Mouse (Mus musculus) ES-E14 (cell line): ENCODE results near the gene Ints14. TPM values are rescaled to one million over a fixed set of nuclear protein-coding genes. Genes with fewer than 3 reads are reported as not detected.

Experiments
- DNase-seq: peaks from one replicate; pipeline ENCODE4 v3.0.0-alpha.2; 2013; ENCODE audit warnings: low read depth, low spot score
- H3K27ac ChIP-seq: 2 replicates; pipeline ENCODE4 v1.5.1; 2012; ENCODE audit warnings: low read depth, mild to moderate bottlenecking, low read length, moderate library complexity, mixed read lengths; ENCODE audit not compliant: poor library complexity, insufficient read depth, severe bottlenecking
- H3K36me3 ChIP-seq: 2 replicates; pipeline ENCODE4 v1.6.1; 2012; ENCODE audit warnings: mild to moderate bottlenecking, low read length, moderate library complexity, mixed read lengths; ENCODE audit not compliant: control insufficient read depth, poor library complexity, insufficient read depth, severe bottlenecking
- H3K4me1 ChIP-seq, 2 experiments: fragments of 150-350 bp in 1 of 2; sonication (generic) in 1 of 2; 2 replicates each; pipeline ENCODE4 v1.6.1; 2012; ENCODE audit warnings: low read length in 2 of 2, mild to moderate bottlenecking in 1 of 2, mixed read lengths in 1 of 2; ENCODE audit not compliant: control insufficient read depth in 2 of 2, insufficient read depth in 2 of 2, poor library complexity in 1 of 2
- H3K4me3 ChIP-seq, 2 experiments: fragments of 150-350 bp in 1 of 2; sonication (generic) in 1 of 2; 2 replicates each; pipeline ENCODE4 v1.5.1; 2012; ENCODE audit warnings: low read length in 2 of 2, low read depth in 1 of 2, mild to moderate bottlenecking in 1 of 2, mixed read lengths in 1 of 2; ENCODE audit not compliant: insufficient read depth in 1 of 2, poor library complexity in 1 of 2, severe bottlenecking in 1 of 2
- H3K9ac ChIP-seq: 2 replicates; pipeline ENCODE4 v1.6.1; 2012; ENCODE audit warnings: low read depth, mild to moderate bottlenecking, low read length, mixed read lengths; ENCODE audit not compliant: poor library complexity, insufficient read depth, severe bottlenecking
- H3K9me3 ChIP-seq: fragments of 150-350 bp; sonication (generic); 2 replicates; pipeline ENCODE4 v1.6.1; 2012; ENCODE audit warnings: low read depth, mild to moderate bottlenecking, low read length; ENCODE audit not compliant: control insufficient read depth, insufficient read depth
- CHD2 ChIP-seq: IDR thresholded peaks from 2 replicates; pipeline ENCODE4 v1.6.1; 2014; ENCODE audit warnings: mild to moderate bottlenecking, low read depth, low read length, inconsistent platforms
- HCFC1 ChIP-seq: IDR thresholded peaks from 2 replicates; pipeline ENCODE4 v1.6.1; 2012; ENCODE audit warnings: low read length, inconsistent platforms, borderline replicate concordance; ENCODE audit not compliant: insufficient read depth
- MAFK ChIP-seq: IDR thresholded peaks from 2 replicates; pipeline ENCODE4 v1.6.1; 2014; ENCODE audit warnings: mild to moderate bottlenecking, low read depth, low read length, inconsistent platforms; ENCODE audit not compliant: insufficient read depth
- ZC3H11A ChIP-seq: IDR thresholded peaks from 2 replicates; pipeline ENCODE4 v1.6.1; 2012; ENCODE audit warnings: low read depth, mild to moderate bottlenecking, inconsistent platforms, low read length, borderline replicate concordance
- ZNF384 ChIP-seq: IDR thresholded peaks from 2 replicates; pipeline ENCODE4 v1.6.1; 2012; ENCODE audit warnings: low read depth, low read length, inconsistent platforms
- in situ Hi-C, 2 experiments: fragments of 600-800 bp; cut with MboI; formaldehyde crosslinking; loops; one replicate each; pipeline ENCODE4 v1.15.1; 2025; ENCODE audit warnings: low sequenced_read_pairs in 2 of 2, inconsistent platforms in 1 of 2; ENCODE audit not compliant: unreplicated experiment in 2 of 2
- total RNA-seq: library from RNA; depleted of rRNA; stranded (reverse); fragments of 300-350 nt; gene quantifications from 2 replicates; pipeline ENCODE4 v1.2.3, GENCODE M21; 2012

Ints14 gene
- total RNA-seq, 1 experiment: 35.9 TPM

DNA sequence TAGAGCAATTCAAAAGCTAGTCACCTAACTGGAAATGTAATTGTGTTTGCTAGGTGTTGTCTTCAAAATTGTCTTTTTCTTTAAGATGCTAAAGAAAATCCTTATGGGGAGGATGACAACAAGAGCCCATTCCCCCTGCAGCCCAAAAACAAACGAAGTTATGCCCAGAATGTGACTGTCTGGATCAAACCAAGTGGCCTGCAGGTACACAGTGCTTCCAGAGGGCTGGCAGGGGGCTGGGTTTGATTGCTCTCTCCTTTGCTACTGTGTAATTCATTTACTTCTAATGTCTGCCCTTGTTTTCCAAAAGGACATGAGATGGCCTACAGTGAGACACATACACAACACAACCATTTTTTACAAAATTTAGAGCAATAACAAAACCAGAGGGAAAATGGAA, 21.2 kb downstream of the Ints14 start:
- Histone ChIP-seq H3K9me3 (no peaks in the 10 kb centered on the region), H3K4me1 (peaks cover 0 to 5% of the 10 kb centered on the region in 2 experiments; a peak in 2 of 4 replicates), H3K36me3 (peaks cover 45% of the 10 kb centered on the region), H3K9ac (no peak overlapping the region), H3K27ac (no peak overlapping the region; the same call in 1 of the 2 replicates), H3K4me3 (no peak overlapping the region)
- TF ChIP-seq MAFK: no peak
- TF ChIP-seq CHD2: no peak
- no peak for TF ChIP-seq ZNF384
- TF ChIP-seq ZC3H11A: no peak
- in situ Hi-C loops: no loop called here
- DNase-seq: no peak

DNA sequence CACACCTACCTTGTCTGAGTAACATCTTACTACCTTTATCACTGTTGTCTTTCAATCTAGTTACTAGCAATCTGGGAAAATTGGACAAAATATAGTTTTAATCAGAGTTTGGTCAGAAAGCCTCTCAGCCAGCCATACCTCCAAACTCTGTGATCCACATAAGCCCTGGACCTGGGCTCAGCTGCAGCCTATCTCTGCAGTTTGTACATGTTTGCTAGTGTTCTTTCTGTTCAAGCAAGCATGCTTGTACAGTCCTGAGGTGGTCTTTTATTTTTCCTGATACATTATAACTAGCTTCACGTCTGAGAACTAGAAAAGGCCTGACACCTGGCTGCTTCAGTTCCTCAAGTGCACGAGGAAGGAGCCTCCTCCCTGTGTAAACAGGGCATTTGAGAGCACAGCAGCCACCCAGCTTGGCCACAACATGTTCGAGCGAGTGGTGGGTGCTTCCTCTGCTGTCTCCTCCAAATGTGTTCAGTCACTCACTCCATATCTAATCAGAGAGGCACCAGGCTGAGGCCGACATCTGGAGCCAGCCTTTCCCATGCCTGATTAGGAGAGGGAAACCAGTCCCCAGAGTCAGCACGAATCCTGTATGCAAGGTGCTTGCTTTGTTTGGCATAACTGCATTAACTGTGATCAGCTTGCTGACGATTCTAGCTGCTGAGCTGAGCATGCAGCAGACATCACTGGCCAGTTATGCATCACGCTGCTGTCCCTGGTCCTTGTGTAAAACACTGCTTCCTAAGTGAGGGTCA, 24.5 kb downstream of the Ints14 start:
- no peak for DNase-seq
- Histone ChIP-seq H3K27ac (no peak overlapping the region), H3K36me3 (peaks cover 37% of the 10 kb centered on the region), H3K4me1 (peaks cover 0 to 5% of the 10 kb centered on the region in 2 experiments; a peak in 2 of 4 replicates), H3K9me3 (no peaks in the 10 kb centered on the region), H3K4me3 (no peak overlapping the region), H3K9ac (no peak overlapping the region)
- TF ChIP-seq ZNF384 (no peak), MAFK (no peak), HCFC1 (no peak), ZC3H11A (no peak), CHD2 (no peak)
- in situ Hi-C loops: no loop called here

DNA sequence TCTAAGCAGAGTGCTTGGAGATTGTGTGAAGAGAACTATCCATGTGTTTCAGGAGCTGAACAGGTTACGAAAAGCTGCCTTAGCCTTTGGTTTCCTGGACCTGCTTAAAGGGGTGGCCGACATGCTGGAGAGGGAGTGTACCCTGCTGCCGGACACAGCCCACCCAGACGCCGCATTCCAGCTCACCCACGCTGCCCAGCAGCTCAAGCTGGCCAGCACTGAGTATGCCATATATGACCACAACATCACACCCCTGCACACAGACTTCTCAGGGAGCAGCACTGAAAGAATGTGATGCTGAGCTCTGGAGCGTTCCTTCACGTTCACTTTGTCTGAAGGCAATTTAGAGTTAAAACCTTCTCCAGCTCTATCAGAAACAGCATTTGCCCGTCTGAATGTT, 25.1 kb downstream of the Ints14 start:
- no peaks in the 10 kb centered on the region for H3K9me3 ChIP-seq
- no peak overlapping the region for H3K9ac ChIP-seq
- no peak for DNase-seq
- peaks cover 0 to 4% of the 10 kb centered on the region in 2 experiments; a peak in 2 of 4 replicates for H3K4me1 ChIP-seq
- TF ChIP-seq ZC3H11A (no peak), ZNF384 (no peak), HCFC1 (no peak), MAFK (no peak), CHD2 (no peak)
- in situ Hi-C loops: no loop called here
- H3K27ac ChIP-seq: peak overlapping the region; percentile 42; the same call in 1 of the 2 replicates
- H3K4me3 ChIP-seq: no peak overlapping the region
- peaks cover 33% of the 10 kb centered on the region for H3K36me3 ChIP-seq

DNA sequence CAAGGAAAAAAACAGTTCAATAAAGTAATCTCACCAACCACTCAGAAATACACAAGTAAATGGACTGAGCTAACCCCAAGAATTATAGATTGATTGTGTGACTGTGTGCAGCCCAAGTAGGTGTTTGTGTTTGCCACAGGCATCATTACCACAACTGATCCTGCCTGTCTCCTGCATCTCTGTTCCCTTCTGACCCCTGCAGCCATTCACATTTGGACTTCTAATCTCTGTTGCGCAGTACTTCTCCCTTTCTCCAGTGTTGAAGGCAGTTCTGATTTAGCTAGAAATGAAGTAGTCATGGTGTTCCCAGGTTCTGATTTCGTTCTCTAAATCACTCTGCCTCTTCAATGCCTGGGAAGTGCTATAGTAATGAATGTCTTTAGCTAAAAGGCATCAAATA, 26.9 kb downstream of the Ints14 start:
- in situ Hi-C loops: no loop called here
- Histone ChIP-seq H3K9me3 (no peaks in the 10 kb centered on the region), H3K4me1 (no peaks in the 10 kb centered on the region), H3K4me3 (no peak overlapping the region), H3K9ac (no peak overlapping the region), H3K27ac (no peak overlapping the region), H3K36me3 (peaks cover 27% of the 10 kb centered on the region)
- no peak for TF ChIP-seq CHD2
- no peak for TF ChIP-seq ZC3H11A
- no peak for TF ChIP-seq HCFC1
- TF ChIP-seq MAFK: no peak
- no peak for TF ChIP-seq ZNF384
- DNase-seq: no peak

DNA sequence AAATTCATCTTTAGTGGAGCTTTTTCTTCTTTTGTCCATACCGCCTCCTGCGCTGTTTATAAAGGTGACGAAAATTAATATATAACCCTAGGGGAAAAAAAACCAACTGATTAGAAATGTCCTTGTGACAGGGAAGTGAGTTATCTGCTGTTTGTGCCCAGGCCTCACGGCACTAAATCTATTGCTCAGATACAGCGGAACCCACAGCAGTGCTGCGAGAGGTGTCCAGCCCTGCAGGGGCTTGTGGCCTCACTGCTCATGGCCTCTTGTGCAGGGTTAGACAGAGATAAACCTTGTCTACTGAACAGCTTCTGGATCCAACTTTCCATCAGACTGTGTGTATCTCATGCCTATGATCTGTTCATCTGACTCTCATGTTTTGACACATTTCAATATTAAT, 27.7 kb downstream of the Ints14 start:
- in situ Hi-C loops: no loop called here
- H3K9ac ChIP-seq: no peak overlapping the region
- H3K4me1 ChIP-seq: no peaks in the 10 kb centered on the region
- no peak overlapping the region for H3K4me3 ChIP-seq
- no peak for TF ChIP-seq CHD2
- TF ChIP-seq MAFK: no peak
- TF ChIP-seq ZC3H11A: no peak
- no peak for TF ChIP-seq ZNF384
- TF ChIP-seq HCFC1: no peak
- H3K9me3 ChIP-seq: no peaks in the 10 kb centered on the region
- peaks cover 27% of the 10 kb centered on the region for H3K36me3 ChIP-seq
- no peak overlapping the region for H3K27ac ChIP-seq
- no peak for DNase-seq
